Mouse (Mus musculus) urinary bladder, postnatal 4 days (tissue): ENCODE results near the gene Col12a1.

Experiments used
- DNase-seq, 2 experiments: peaks; one replicate each; pipeline ENCODE4 v3.0.0; 2021 to 2022; ENCODE audit warnings: low spot score in 2 of 2

Gene Col12a1

GRCm38 (mm10) chr9:79605722-79606121 lies 112.9 kb downstream of the Col12a1 start:
- no peak for DNase-seq

GRCm38 (mm10) chr9:79604546-79604945 lies 114.1 kb downstream of the Col12a1 start:
- DNase-seq = no peak

- DNase-seq = no peak
Observed at GRCm38 (mm10) chr9:79603448-79603847, 115.2 kb downstream of the Col12a1 start.

- DNase-seq = no peak
Observed at GRCm38 (mm10) chr9:79600237-79600570, 118.4 kb downstream of the Col12a1 start.

GRCm38 (mm10) chr9:79599395-79600236 lies 119.0 kb downstream of the Col12a1 start:
- no peak for DNase-seq

GRCm38 (mm10) chr9:79598578-79598977 lies 120.1 kb downstream of the Col12a1 start:
- no peak for DNase-seq

GRCm38 (mm10) chr9:79586415-79587195 lies 132.0 kb downstream of the Col12a1 start:
- no peak for DNase-seq

GRCm38 (mm10) chr9:79566838-79567237 lies 151.8 kb downstream of the Col12a1 start:
- DNase-seq = no peak

- DNase-seq = no peak
Observed at GRCm38 (mm10) chr9:79553297-79553696, 165.3 kb downstream of the Col12a1 start.
